13 mouse cellular contexts compared by ENCODE assay signal in the genomic region with DNA sequence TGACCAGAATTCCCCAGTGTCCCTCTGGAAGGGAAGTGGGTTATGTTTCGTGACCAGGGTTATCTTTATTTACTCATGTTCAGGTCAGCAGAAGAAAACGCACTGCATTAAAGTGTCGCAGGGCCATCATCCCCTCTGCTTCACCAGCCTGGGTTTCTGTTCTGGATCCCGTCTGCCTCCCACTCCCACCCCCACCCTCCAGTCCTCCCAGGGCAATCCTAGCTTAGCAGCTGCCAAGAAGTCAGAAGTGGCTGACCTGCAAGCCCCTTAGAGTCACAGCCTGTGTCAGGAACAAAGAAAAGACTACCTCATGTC.
A peak's percentile ranks its signal among the peaks of the same experiment; 100 is the strongest.
DNase-seq lines count a peak whose midpoint lies in the region; ATAC-seq and TF ChIP-seq lines count a peak whose summit lies in the region.
"Had no signal": no experiment of that assay in that cellular context is flagged by ENCODE, and none has a peak within 500 bp of the region (broad histone marks: within the 10 kb centered on the region; RNA-seq: fewer than 3 reads in every experiment).

No protein-coding gene starts in this region.

- 12% methylated on average over 4 of the region's 4 CpGs for WGBS in kidney, embryonic 14.5 days
- WGBS in kidney, adult 2 months, result 45% methylated on average over 4 of the region's 4 CpGs
- WGBS in embryonic facial prominence, embryonic 12.5 days, result 20% methylated on average over 4 of the region's 4 CpGs
- WGBS in limb, embryonic 14.5 days, result 26% methylated on average over 4 of the region's 4 CpGs

- no peak for TF ChIP-seq POLR2A in kidney, adult 2 months (IDR thresholded peaks at IDR 0.05; ENCODE audit: low read depth, low read length)
- TF ChIP-seq POLR2A in limb, embryonic 14.5 days (IDR thresholded peaks at IDR 0.05; ENCODE audit: borderline replicate concordance, extremely low read depth, insufficient read depth, insufficient read length), result no peak

- peak; percentile 61 for DNase-seq in embryo, embryonic 10 days (ENCODE audit: low spot score)
- DNase-seq in embryo, embryonic 9.5 days (ENCODE audit: extremely low spot score), result no peak
- DNase-seq in kidney, adult 2 months, result no peak
- no peak for DNase-seq in limb, embryonic 14.5 days (ENCODE audit: low spot score)
- no peak for DNase-seq in gastrocnemius, postnatal 10 days
- DNase-seq in right cerebral cortex, adult 18-20 months, result no peak
- DNase-seq: cerebellum, adult 9-11 months; gastrocnemius, postnatal 25 days; right cerebral cortex, postnatal 25 days had no signal

- H3K9me3 ChIP-seq in kidney, embryonic 14.5 days (ENCODE audit: control insufficient read depth, low read length), result no peaks in the 10 kb centered on the region
- no peaks in the 10 kb centered on the region for H3K9me3 ChIP-seq in embryonic facial prominence, embryonic 12.5 days
- H3K9me3 ChIP-seq in limb, embryonic 14.5 days (ENCODE audit: control insufficient read depth, low read length), result no peaks in the 10 kb centered on the region

- peak overlapping the region; percentile 84 for H3K27ac ChIP-seq in kidney, embryonic 14.5 days (ENCODE audit: low read depth, low read length)
- H3K27ac ChIP-seq in kidney, adult 2 months (ENCODE audit: insufficient read depth, low read depth, low read length), result no peak overlapping the region
- peak overlapping the region; percentile 89 for H3K27ac ChIP-seq in embryonic facial prominence, embryonic 12.5 days
- H3K27ac ChIP-seq in limb, embryonic 14.5 days (replicated peaks; ENCODE audit: low read depth, low read length), result no peak overlapping the region; the same call in 1 of the 2 replicates
- H3K27ac ChIP-seq: liver, embryonic 14.5 days had no signal

- H3K4me1 ChIP-seq in kidney, embryonic 14.5 days (ENCODE audit: control insufficient read depth, insufficient read depth, low read length), result peaks cover 29% of the 10 kb centered on the region
- H3K4me1 ChIP-seq in kidney, adult 2 months (ENCODE audit: control insufficient read depth, insufficient read depth, low read length), result no peaks in the 10 kb centered on the region
- H3K4me1 ChIP-seq in embryonic facial prominence, embryonic 12.5 days, result peaks cover 45% of the 10 kb centered on the region
- peaks cover 26% of the 10 kb centered on the region for H3K4me1 ChIP-seq in limb, embryonic 14.5 days (ENCODE audit: control insufficient read depth, insufficient read depth, low read length)

- no peak for TF ChIP-seq CTCF in kidney, adult 2 months (conservative IDR thresholded peaks at IDR 0.05; ENCODE audit: insufficient read depth, insufficient read length, low read depth, low read length)

- H3K4me3 ChIP-seq in kidney, embryonic 14.5 days (ENCODE audit: low read length), result no peak overlapping the region
- no peak overlapping the region for H3K4me3 ChIP-seq in kidney, adult 2 months (ENCODE audit: insufficient read depth, low read depth, low read length)
- no peak overlapping the region for H3K4me3 ChIP-seq in embryonic facial prominence, embryonic 12.5 days
- no peak overlapping the region for H3K4me3 ChIP-seq in limb, embryonic 14.5 days (replicated peaks; ENCODE audit: low read length)

- H3K4me2 ChIP-seq in kidney, embryonic 14.5 days (replicated peaks; ENCODE audit: low read depth, low read length), result 0 out of 2 replicates have a peak overlapping the region, but pooled peaks have one; percentile 18
- no peak overlapping the region for H3K4me2 ChIP-seq in embryonic facial prominence, embryonic 12.5 days (replicated peaks)
- peak overlapping the region; percentile 33; the same call in 1 of the 2 replicates for H3K4me2 ChIP-seq in limb, embryonic 14.5 days (replicated peaks; ENCODE audit: low read depth, low read length, severe bottlenecking)

- ATAC-seq in kidney, embryonic 14.5 days (ENCODE audit: low FRiP score, low TSS enrichment), result peak; percentile 26
- ATAC-seq in embryonic facial prominence, embryonic 12.5 days (ENCODE audit: insufficient number of reproducible peaks, insufficient read depth, low FRiP score, low TSS enrichment), result no peak
- no peak for ATAC-seq in limb, embryonic 14.5 days (ENCODE audit: low FRiP score, low read depth)
- ATAC-seq: inflammation-experienced regulatory T-cells, adult 6 months had no signal

- no peaks in the 10 kb centered on the region for H3K36me3 ChIP-seq in kidney, embryonic 14.5 days (ENCODE audit: control insufficient read depth, insufficient read depth, low read length)
- no peaks in the 10 kb centered on the region for H3K36me3 ChIP-seq in kidney, adult 2 months (ENCODE audit: control insufficient read depth, insufficient read depth, low read length)
- no peaks in the 10 kb centered on the region for H3K36me3 ChIP-seq in embryonic facial prominence, embryonic 12.5 days
- no peaks in the 10 kb centered on the region for H3K36me3 ChIP-seq in limb, embryonic 14.5 days (ENCODE audit: control insufficient read depth, insufficient read depth, low read length)

- no peaks in the 10 kb centered on the region for H3K27me3 ChIP-seq in kidney, embryonic 14.5 days (ENCODE audit: control insufficient read depth, insufficient read depth, low read length)
- H3K27me3 ChIP-seq in kidney, adult 2 months (replicated peaks; ENCODE audit: control insufficient read depth, insufficient read depth, low read length), result no peaks in the 10 kb centered on the region; the same call in 1 of the 2 replicates
- no peaks in the 10 kb centered on the region for H3K27me3 ChIP-seq in embryonic facial prominence, embryonic 12.5 days
- H3K27me3 ChIP-seq in limb, embryonic 14.5 days (ENCODE audit: control insufficient read depth, insufficient read depth, low read length), result no peaks in the 10 kb centered on the region

- H3K9ac ChIP-seq in kidney, embryonic 14.5 days (ENCODE audit: low read depth, low read length), result no peak overlapping the region
- no peak overlapping the region for H3K9ac ChIP-seq in embryonic facial prominence, embryonic 12.5 days
- H3K9ac ChIP-seq in limb, embryonic 14.5 days (ENCODE audit: low read depth, low read length, severe bottlenecking), result no peak overlapping the region
- H3K9ac ChIP-seq: liver, embryonic 14.5 days had no signal

Comparison
In these comparisons a context has a peak if more than half of its experiments do, and no peak if none do; other contexts are left out.
1. H3K27ac ChIP-seq: peak in kidney, embryonic 14.5 days (single experiment) and embryonic facial prominence, embryonic 12.5 days (single experiment); none in kidney, adult 2 months (single experiment) and limb, embryonic 14.5 days (single experiment).